Mouse (Mus musculus): ENCODE results near the gene Slc2a9. TPM values are rescaled to one million over a fixed set of nuclear protein-coding genes. Genes with fewer than 3 reads are reported as not detected.

The Slc2a9 gene
- polyA plus RNA-seq, 1 experiment from 2014 or later: 0.15 TPM

DNA sequence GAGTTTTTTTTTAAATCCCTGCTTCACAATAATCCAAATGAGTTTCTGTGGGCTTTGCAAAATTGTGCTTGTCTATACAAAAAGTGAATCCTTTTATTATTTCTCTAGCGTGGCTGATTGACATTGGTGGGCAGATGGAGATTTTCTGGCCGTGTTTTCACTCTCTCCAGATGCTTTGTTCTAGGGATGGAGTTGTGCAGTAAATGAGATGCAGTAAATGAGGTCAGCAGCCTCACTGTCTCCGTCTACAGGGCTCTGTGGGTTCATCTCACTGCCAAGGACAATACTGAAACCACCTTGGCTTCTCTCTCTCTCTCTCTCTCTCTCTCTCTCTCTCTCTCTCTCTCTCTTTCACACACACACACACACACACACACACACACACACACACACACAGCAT lies 99.3 kb downstream of the Slc2a9 start:
- Histone ChIP-seq H3K4me2 (replicated peaks; ENCODE audit: low read depth, low read length) (no peak overlapping the region), H3K9ac (ENCODE audit: low read depth, low read length) (no peak overlapping the region), H3K4me1 (replicated peaks; ENCODE audit: control insufficient read depth, insufficient read depth, low read length) (no peaks in the 10 kb centered on the region), H3K4me3 (ENCODE audit: low read depth, low read length) (no peak overlapping the region), H3K27me3 (ENCODE audit: control insufficient read depth, insufficient read depth, low read length) (no peaks in the 10 kb centered on the region), H3K36me3 (ENCODE audit: control insufficient read depth, insufficient read depth, low read length) (no peaks in the 10 kb centered on the region), H3K27ac (ENCODE audit: low read depth, low read length) (no peak overlapping the region), H3K9me3 (ENCODE audit: control insufficient read depth, low read length) (no peaks in the 10 kb centered on the region)
- WGBS: 41% methylated on average over 3 of the region's 3 CpGs
- DNase-seq (ENCODE audit: low spot score): no peak
- ATAC-seq (ENCODE audit: low FRiP score): 0 out of 2 replicates have a peak, but pooled peaks have one; percentile 53

DNA sequence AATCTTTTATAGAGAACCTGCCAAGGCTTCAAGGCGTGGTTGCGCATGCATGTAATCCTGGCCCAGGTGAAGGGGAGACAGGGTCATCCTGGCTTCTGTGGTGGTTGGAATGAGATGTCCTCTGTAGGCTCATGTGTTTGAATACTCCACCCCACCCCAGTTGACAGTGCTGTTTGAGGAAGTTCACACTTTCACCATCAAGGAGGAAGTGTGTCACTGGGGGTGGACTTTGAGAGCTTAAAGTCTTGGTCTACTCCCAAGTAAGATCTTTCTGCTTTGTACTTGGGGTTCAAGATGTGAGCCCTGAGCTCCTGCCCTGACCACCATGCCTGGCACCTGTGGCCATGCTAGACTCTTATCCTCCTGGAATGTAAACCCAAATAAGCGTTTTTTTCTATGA lies 100.7 kb downstream of the Slc2a9 start:
- H3K9ac ChIP-seq (ENCODE audit: low read depth, low read length): no peak overlapping the region
- 92% methylated on average over 3 of the region's 3 CpGs for WGBS
- no peaks in the 10 kb centered on the region for H3K9me3 ChIP-seq (ENCODE audit: control insufficient read depth, low read length)
- no peak overlapping the region for H3K4me3 ChIP-seq (ENCODE audit: low read depth, low read length)
- ATAC-seq (ENCODE audit: low FRiP score) (no peak), DNase-seq (ENCODE audit: low spot score) (no peak)
- H3K4me1 ChIP-seq (replicated peaks; ENCODE audit: control insufficient read depth, insufficient read depth, low read length): no peaks in the 10 kb centered on the region
- no peaks in the 10 kb centered on the region for H3K36me3 ChIP-seq (ENCODE audit: control insufficient read depth, insufficient read depth, low read length)
- no peak overlapping the region for H3K4me2 ChIP-seq (replicated peaks; ENCODE audit: low read depth, low read length)
- no peaks in the 10 kb centered on the region for H3K27me3 ChIP-seq (ENCODE audit: control insufficient read depth, insufficient read depth, low read length)
- no peak overlapping the region for H3K27ac ChIP-seq (ENCODE audit: low read depth, low read length)

DNA sequence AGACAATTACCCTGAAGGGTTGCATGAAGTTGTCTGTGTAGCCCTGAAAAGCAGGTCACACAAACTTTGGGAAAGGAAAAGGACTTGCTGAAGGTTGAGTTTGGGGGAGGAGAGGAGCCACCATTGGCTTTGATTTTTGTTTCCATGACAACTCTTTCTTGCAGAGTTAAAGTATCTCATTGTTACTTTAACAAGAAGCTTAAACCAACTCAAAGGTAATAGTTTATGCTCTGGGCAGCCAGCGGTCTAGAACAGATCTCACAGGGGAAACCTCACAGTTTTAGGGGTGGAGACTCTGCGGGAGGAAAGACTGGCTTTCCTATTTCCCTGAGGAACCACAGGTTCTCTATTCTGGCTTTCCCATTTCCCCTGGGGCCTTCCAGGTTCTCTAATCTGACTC lies 114.1 kb downstream of the Slc2a9 start:
- Histone ChIP-seq H3K27me3 (ENCODE audit: control insufficient read depth, insufficient read depth, low read length) (no peaks in the 10 kb centered on the region), H3K9me3 (ENCODE audit: control insufficient read depth, low read length) (no peaks in the 10 kb centered on the region), H3K27ac (ENCODE audit: low read depth, low read length) (no peak overlapping the region), H3K36me3 (ENCODE audit: control insufficient read depth, insufficient read depth, low read length) (no peaks in the 10 kb centered on the region), H3K4me1 (replicated peaks; ENCODE audit: control insufficient read depth, insufficient read depth, low read length) (peaks cover 6% of the 10 kb centered on the region; the same call in 1 of the 2 replicates), H3K9ac (ENCODE audit: low read depth, low read length) (no peak overlapping the region), H3K4me3 (ENCODE audit: low read depth, low read length) (no peak overlapping the region), H3K4me2 (replicated peaks; ENCODE audit: low read depth, low read length) (no peak overlapping the region)
- ATAC-seq (ENCODE audit: low FRiP score): no peak
- DNase-seq (ENCODE audit: low spot score): no peak
- 26% methylated on average over 2 of the region's 2 CpGs for WGBS

DNA sequence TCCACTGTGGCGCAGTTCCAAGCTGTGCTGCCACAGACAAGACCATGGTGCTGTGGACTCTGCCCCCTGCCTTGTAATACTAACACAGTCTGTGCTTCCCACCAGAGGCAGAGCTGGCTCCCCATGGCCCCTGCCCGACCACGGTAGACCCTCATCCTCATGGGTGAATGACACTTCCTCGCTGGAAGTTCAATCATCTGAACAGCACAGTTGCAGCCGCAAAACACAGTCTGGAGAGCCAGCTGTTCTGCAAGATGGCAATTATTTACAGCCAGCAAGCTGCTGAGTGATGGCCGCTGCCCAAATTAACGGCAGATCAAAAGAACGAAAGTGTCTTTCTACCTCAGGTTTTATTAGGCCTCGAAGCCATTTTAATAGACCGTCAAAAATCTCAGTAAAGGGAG lies 114.5 kb downstream of the Slc2a9 start:
- DNase-seq (ENCODE audit: low spot score): no peak
- no peaks in the 10 kb centered on the region for H3K9me3 ChIP-seq (ENCODE audit: control insufficient read depth, low read length)
- no peak overlapping the region for H3K27ac ChIP-seq (ENCODE audit: low read depth, low read length)
- no peak; the same call in 1 of the 2 replicates for ATAC-seq (ENCODE audit: low FRiP score)
- 28% methylated on average over 10 of the region's 10 CpGs for WGBS
- H3K4me3 ChIP-seq (ENCODE audit: low read depth, low read length): no peak overlapping the region
- peaks cover 6% of the 10 kb centered on the region; the same call in 1 of the 2 replicates for H3K4me1 ChIP-seq (replicated peaks; ENCODE audit: control insufficient read depth, insufficient read depth, low read length)
- no peak overlapping the region for H3K4me2 ChIP-seq (replicated peaks; ENCODE audit: low read depth, low read length)
- H3K27me3 ChIP-seq (ENCODE audit: control insufficient read depth, insufficient read depth, low read length): no peaks in the 10 kb centered on the region
- H3K9ac ChIP-seq (ENCODE audit: low read depth, low read length): no peak overlapping the region
- no peaks in the 10 kb centered on the region for H3K36me3 ChIP-seq (ENCODE audit: control insufficient read depth, insufficient read depth, low read length)

DNA sequence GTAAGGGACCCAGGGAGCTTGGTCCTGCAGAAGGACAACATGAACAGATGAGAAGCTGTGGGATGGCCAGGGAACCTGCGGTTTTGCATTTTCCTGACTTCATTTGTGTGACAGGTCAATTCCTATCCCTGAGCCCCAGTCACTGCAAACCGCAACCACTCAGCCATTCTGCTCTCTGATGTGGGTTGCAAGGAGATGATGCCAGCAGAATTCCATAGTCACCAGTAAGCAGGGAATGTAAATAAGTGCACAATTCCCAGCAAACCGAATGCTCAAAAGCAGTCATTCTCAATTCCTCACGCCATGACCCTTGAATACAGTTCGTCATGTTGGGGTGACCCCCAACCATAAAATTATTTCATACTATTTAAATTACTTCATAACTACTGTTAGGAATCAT lies 123.0 kb downstream of the Slc2a9 start:
- DNase-seq (ENCODE audit: low spot score): no peak
- WGBS: 92% methylated on average over 5 of the region's 5 CpGs
- no peak for ATAC-seq (ENCODE audit: low FRiP score)

DNA sequence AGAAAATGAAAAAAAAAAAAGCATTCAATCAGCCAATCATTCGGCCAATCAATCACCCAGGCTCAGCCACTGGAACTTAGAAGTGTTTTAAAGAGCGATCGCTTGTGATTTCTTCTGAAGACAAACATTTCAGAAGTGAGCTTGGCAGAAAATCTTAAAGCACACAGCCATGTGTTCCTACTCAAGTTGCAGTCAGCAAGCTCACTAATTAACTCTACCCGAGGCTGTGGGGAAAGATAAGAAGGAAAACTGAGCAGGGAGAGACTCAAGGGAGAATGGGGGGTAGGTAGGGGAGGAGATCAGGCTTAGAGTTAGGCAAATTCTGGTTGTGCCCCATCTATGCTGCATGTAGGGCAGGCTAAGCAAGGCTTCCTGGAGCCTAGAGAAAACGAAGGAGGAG lies 130.6 kb downstream of the Slc2a9 start:
- no peak overlapping the region for H3K4me3 ChIP-seq (ENCODE audit: low read depth, low read length)
- no peaks in the 10 kb centered on the region for H3K9me3 ChIP-seq (ENCODE audit: control insufficient read depth, low read length)
- no peak overlapping the region for H3K4me2 ChIP-seq (replicated peaks; ENCODE audit: low read depth, low read length)
- no peaks in the 10 kb centered on the region for H3K4me1 ChIP-seq (replicated peaks; ENCODE audit: control insufficient read depth, insufficient read depth, low read length)
- no peak overlapping the region for H3K9ac ChIP-seq (ENCODE audit: low read depth, low read length)
- no peak for ATAC-seq (ENCODE audit: low FRiP score)
- WGBS: 48% methylated on average over 5 of the region's 5 CpGs
- no peaks in the 10 kb centered on the region for H3K27me3 ChIP-seq (ENCODE audit: control insufficient read depth, insufficient read depth, low read length)
- DNase-seq (ENCODE audit: low spot score): no peak
- no peaks in the 10 kb centered on the region for H3K36me3 ChIP-seq (ENCODE audit: control insufficient read depth, insufficient read depth, low read length)
- H3K27ac ChIP-seq (ENCODE audit: low read depth, low read length): no peak overlapping the region

More for the DNA sequence above, 123.0 kb downstream of the Slc2a9 start:
- Histone ChIP-seq H3K4me1 (replicated peaks; ENCODE audit: control insufficient read depth, insufficient read depth, low read length) (no peaks in the 10 kb centered on the region), H3K4me3 (ENCODE audit: low read depth, low read length) (no peak overlapping the region), H3K9me3 (ENCODE audit: control insufficient read depth, low read length) (no peaks in the 10 kb centered on the region), H3K4me2 (replicated peaks; ENCODE audit: low read depth, low read length) (no peak overlapping the region), H3K27ac (ENCODE audit: low read depth, low read length) (no peak overlapping the region), H3K27me3 (ENCODE audit: control insufficient read depth, insufficient read depth, low read length) (no peaks in the 10 kb centered on the region), H3K36me3 (ENCODE audit: control insufficient read depth, insufficient read depth, low read length) (no peaks in the 10 kb centered on the region), H3K9ac (ENCODE audit: low read depth, low read length) (no peak overlapping the region)

DNA sequence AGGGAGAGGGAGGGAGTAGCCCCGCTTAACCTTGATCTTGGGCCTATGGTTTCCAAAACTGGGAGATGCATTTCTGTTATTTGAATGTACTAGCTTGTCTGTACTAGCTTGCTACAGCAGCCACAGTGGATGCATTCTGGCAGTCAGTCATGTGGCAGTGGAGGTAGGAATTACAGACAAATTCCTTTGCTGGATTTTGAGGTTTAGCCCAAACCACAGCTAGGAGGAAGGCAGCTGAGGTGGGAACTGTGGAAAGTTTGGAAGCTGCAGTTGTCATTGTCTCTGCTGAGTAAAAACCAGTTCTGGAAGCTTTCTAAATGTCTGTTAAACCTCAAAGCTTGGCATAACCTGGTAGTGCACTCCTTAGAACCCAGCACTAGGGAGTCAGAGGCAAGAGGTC lies 131.6 kb downstream of the Slc2a9 start:
- Histone ChIP-seq H3K4me1 (replicated peaks; ENCODE audit: control insufficient read depth, insufficient read depth, low read length) (0 out of 2 replicates have a peak, but pooled peaks cover 5% of the 10 kb centered on the region), H3K27me3 (ENCODE audit: control insufficient read depth, insufficient read depth, low read length) (no peaks in the 10 kb centered on the region), H3K4me2 (replicated peaks; ENCODE audit: low read depth, low read length) (no peak overlapping the region), H3K4me3 (ENCODE audit: low read depth, low read length) (no peak overlapping the region), H3K36me3 (ENCODE audit: control insufficient read depth, insufficient read depth, low read length) (no peaks in the 10 kb centered on the region), H3K27ac (ENCODE audit: low read depth, low read length) (no peak overlapping the region), H3K9ac (ENCODE audit: low read depth, low read length) (no peak overlapping the region), H3K9me3 (ENCODE audit: control insufficient read depth, low read length) (no peaks in the 10 kb centered on the region)
- no peak for DNase-seq (ENCODE audit: low spot score)
- no peak for ATAC-seq (ENCODE audit: low FRiP score)
- 92% methylated on average over 1 of the region's 1 CpGs for WGBS

DNA sequence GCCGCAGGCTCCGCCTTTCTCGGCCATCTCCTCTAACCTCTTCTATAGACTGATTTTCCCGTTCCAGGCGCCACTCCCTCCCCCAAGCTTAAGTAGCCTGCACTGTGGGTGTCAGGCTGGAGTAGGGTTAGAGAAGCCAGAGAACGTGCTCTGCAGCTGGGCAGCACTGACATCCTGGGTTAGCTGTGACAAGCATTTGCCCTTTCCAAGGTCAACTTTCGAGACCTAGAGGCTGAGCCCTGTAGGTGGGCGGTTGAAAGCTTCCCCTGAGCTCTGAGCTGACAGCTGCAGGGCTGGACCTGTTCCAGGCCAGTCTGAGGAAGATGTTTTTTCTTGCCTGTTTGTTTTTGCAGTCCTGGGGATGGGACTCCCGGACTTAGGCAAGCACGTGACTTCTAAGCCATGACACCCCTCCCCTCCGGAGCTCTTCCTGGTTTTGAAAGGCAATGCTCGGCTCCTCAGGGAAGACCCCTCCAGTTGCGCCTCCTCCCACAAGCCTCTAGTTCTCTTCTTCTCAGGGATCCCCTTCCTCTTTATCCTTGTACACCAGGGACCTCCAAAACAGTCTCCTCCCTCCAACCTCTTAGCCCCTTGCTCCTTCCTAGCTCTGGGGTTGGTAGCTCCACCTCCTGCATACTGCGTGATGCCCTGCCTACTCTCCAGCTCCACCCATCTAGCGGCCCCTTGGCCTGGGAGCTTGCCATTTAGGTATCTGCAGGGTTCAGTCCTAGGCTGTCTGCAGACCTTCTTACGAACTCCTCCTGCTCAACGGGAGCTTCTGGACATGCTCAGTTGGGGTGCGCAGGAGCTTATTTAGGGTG lies 136.1 kb downstream of the Slc2a9 start:
- DNase-seq (ENCODE audit: low spot score) (peak; percentile 32), ATAC-seq (ENCODE audit: low FRiP score) (peak; percentile 68)
- Histone ChIP-seq H3K27me3 (ENCODE audit: control insufficient read depth, insufficient read depth, low read length) (no peaks in the 10 kb centered on the region), H3K4me3 (ENCODE audit: low read depth, low read length) (peak overlapping the region; percentile 17; the same call in 1 of the 2 replicates), H3K27ac (ENCODE audit: low read depth, low read length) (no peak overlapping the region), H3K9me3 (ENCODE audit: control insufficient read depth, low read length) (no peaks in the 10 kb centered on the region), H3K4me2 (replicated peaks; ENCODE audit: low read depth, low read length) (peak overlapping the region; percentile 39), H3K36me3 (ENCODE audit: control insufficient read depth, insufficient read depth, low read length) (no peaks in the 10 kb centered on the region), H3K9ac (ENCODE audit: low read depth, low read length) (no peak overlapping the region), H3K4me1 (replicated peaks; ENCODE audit: control insufficient read depth, insufficient read depth, low read length) (0 out of 2 replicates have a peak, but pooled peaks cover 5% of the 10 kb centered on the region)
- 10% methylated on average over 18 of the region's 18 CpGs for WGBS

DNA sequence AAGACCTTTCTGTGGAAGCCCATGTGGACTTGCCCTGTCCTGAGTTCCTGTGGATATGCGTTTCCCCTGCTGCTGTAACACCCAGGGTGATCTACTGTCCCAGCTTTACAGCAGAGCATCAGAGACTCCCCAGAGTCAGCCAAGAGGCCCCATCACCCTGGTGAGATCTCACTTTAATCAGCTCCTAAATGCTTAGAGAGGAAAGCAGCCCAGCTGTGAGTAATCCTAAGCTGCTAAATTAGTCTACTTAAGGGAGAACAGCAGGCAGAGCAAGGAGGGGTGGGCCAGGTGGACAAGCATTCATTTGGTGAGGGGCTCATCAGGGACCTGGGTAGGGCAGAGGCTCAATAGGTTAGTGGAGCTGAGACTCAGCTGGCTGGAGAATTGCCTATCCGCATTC lies 137.4 kb downstream of the Slc2a9 start:
- Histone ChIP-seq H3K27ac (ENCODE audit: low read depth, low read length) (no peak overlapping the region), H3K4me2 (replicated peaks; ENCODE audit: low read depth, low read length) (no peak overlapping the region), H3K4me1 (replicated peaks; ENCODE audit: control insufficient read depth, insufficient read depth, low read length) (0 out of 2 replicates have a peak, but pooled peaks cover 5% of the 10 kb centered on the region), H3K27me3 (ENCODE audit: control insufficient read depth, insufficient read depth, low read length) (no peaks in the 10 kb centered on the region), H3K9ac (ENCODE audit: low read depth, low read length) (no peak overlapping the region), H3K4me3 (ENCODE audit: low read depth, low read length) (no peak overlapping the region), H3K36me3 (ENCODE audit: control insufficient read depth, insufficient read depth, low read length) (no peaks in the 10 kb centered on the region), H3K9me3 (ENCODE audit: control insufficient read depth, low read length) (no peaks in the 10 kb centered on the region)
- 53% methylated on average over 2 of the region's 2 CpGs for WGBS
- DNase-seq (ENCODE audit: low spot score) (no peak), ATAC-seq (ENCODE audit: low FRiP score) (no peak)

Measured in hindbrain, embryonic 11.5 days (tissue).